Mouse (Mus musculus) intestine, embryonic 14.5 days (tissue): ENCODE results near the gene Xpa. TPM values are rescaled to one million over a fixed set of nuclear protein-coding genes. Genes with fewer than 3 reads are reported as not detected.

ENCODE experiments used
- ATAC-seq: fragments of 200-750 bp; cut with Nextera tagmentation; replicated peaks from 2 replicates; pipeline ENCODE4 v1.8.0; 2017; ENCODE audit warnings: low read depth, moderate number of reproducible peaks, moderate TSS enrichment, moderate library complexity; ENCODE audit not compliant: low FRiP score, low TSS enrichment
- DNase-seq: peaks from one replicate; pipeline ENCODE4 v3.0.0-alpha.2; 2018; ENCODE audit warnings: low spot score
- H3K27ac ChIP-seq: fragments of 300-500 bp; sonication (generic); 2 replicates; pipeline ENCODE4 v1.5.1; 2014; ENCODE audit warnings: low read depth, mild to moderate bottlenecking, control low read depth
- H3K27me3 ChIP-seq: fragments of 300-500 bp; sonication (generic); replicated peaks from 2 replicates; pipeline ENCODE4 v1.6.1; 2014; ENCODE audit warnings: low read length, control low read depth; ENCODE audit not compliant: control insufficient read depth, insufficient read depth
- H3K36me3 ChIP-seq: fragments of 300-500 bp; sonication (generic); 2 replicates; pipeline ENCODE4 v1.6.1; 2014; ENCODE audit warnings: low read length, control low read depth; ENCODE audit not compliant: control insufficient read depth, insufficient read depth
- H3K4me1 ChIP-seq: fragments of 300-500 bp; sonication (generic); replicated peaks from 2 replicates; pipeline ENCODE4 v1.6.1; 2014; ENCODE audit warnings: low read length, control low read depth, mixed read lengths; ENCODE audit not compliant: control insufficient read depth, insufficient read depth
- H3K4me2 ChIP-seq: fragments of 300-500 bp; sonication (generic); 2 replicates; pipeline ENCODE4 v1.6.1; 2014; ENCODE audit warnings: low read length
- H3K4me3 ChIP-seq: fragments of 300-500 bp; sonication (generic); 2 replicates; pipeline ENCODE4 v1.5.1; 2014; ENCODE audit warnings: low read depth, low read length, control low read depth, mixed read lengths
- H3K9ac ChIP-seq: fragments of 300-500 bp; sonication (generic); 2 replicates; pipeline ENCODE4 v1.6.1; 2014; ENCODE audit warnings: mild to moderate bottlenecking, low read length
- H3K9me3 ChIP-seq: fragments of 300-500 bp; sonication (generic); 2 replicates; pipeline ENCODE4 v1.6.1; 2016; ENCODE audit warnings: low read length, control low read depth; ENCODE audit not compliant: control insufficient read depth
- WGBS: fragments of 180-500 bp; shearing (Covaris S2); extraction: QIAGEN DNeasy Blood & Tissue Kit; methylation state at CpG from one replicate; pipeline ENCODE4 v1.1.7; 2014; 5-methylcytosine and 5-hydroxymethylcytosine counted together
- polyA plus RNA-seq: library from polyadenylated mRNA; unstranded; fragments of >200 nt; fragmentation: Nextera tagmentation; extraction: Ambion mirVana; gene quantifications from 2 replicates; pipeline ENCODE4 v1.2.1, GENCODE M21; 2014

Xpa gene
- polyA plus RNA-seq, 1 experiment from 2014 or later, result 22.1 TPM

DNA sequence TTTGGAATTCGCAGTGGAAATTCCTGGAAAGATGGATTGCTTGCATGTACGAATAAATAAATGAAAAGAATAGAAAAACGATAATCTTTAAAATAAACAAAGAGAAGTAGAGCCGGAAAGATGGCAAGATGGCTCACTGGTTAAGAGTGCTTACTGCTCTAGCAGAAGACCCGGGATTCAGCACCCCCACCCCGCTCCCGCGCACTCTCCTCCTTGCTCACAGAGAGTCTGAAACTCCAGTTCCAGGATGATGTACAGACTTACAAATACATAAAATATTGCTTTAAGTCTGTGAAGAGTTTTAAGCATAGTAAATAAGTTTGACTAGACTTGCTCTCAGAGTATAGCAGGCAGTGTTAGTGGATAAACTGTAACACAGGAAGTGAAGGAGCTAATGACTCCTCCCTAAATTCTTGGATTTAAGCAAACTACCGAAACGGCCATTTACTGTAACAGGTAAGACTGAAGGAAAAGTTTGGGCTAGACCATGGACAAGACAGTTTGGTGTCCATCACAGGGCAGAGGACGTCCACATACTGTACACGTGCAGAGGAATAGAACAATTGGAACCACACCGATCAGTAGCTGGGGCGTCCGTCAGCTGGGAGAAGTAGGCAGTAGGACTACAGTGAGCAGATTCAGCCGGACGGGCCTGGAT lies 58.4 kb downstream of the Xpa start:
- DNase-seq, result peak; percentile 65
- peak overlapping the region; percentile 93 for H3K9ac ChIP-seq

DNA sequence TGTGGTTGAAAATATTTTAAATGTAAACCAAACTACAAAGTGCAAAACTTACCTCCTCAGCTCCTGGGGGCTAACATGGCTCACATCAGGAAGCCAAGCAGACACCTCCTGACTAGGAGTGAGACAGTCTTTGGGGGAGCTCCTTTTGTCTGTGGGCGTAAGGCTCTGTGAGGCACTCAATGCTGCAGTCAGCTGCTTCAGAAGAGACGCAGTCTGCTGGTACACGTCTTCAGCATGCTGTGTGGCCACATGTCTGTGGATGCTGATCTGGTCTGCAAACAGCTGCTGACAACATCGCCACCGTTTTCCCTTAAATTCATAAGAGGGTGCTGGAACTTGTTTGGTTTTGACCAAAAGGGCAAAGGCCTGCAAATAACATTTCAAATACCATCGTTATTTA lies 64.3 kb downstream of the Xpa start:
- H3K9me3 ChIP-seq, result no peaks in the 10 kb centered on the region
- no peak overlapping the region for H3K4me2 ChIP-seq
- H3K4me1 ChIP-seq, result peaks cover 3% of the 10 kb centered on the region
- 87% methylated on average over 6 of the region's 6 CpGs for WGBS
- H3K4me3 ChIP-seq, result no peak overlapping the region
- no peaks in the 10 kb centered on the region for H3K27me3 ChIP-seq
- ATAC-seq (no peak), DNase-seq (no peak)
- H3K9ac ChIP-seq, result no peak overlapping the region
- H3K36me3 ChIP-seq, result peaks cover 84% of the 10 kb centered on the region
- no peak overlapping the region for H3K27ac ChIP-seq

More for the DNA sequence above, 58.4 kb downstream of the Xpa start:
- Histone ChIP-seq H3K9me3 (no peaks in the 10 kb centered on the region), H3K36me3 (peaks cover 32% of the 10 kb centered on the region), H3K4me2 (peak overlapping the region; percentile 83), H3K4me1 (peaks cover 22% of the 10 kb centered on the region), H3K27me3 (no peaks in the 10 kb centered on the region), H3K4me3 (peak overlapping the region; percentile 96), H3K27ac (peak overlapping the region; percentile 99)
- ATAC-seq, result peak; percentile 78
- WGBS, result 4% methylated on average over 17 of the region's 17 CpGs

DNA sequence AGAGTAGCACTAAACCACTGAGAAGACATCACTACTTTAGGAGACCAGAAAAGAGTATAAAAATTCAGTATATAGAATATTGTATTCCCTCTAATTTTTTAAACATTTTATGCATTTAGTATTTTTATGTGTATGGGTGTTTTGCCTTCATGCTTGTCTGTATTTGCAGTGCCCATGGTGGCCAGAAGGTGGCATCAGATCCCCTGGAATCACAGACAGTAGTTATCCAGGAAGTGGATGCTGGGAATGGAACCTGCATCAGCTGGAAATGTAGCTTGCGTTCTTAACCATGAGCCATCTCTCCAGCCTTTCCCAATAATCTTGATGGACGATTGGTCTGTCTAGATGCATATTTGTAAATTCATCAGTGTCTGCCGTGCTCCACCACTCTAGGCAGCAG lies 65.9 kb downstream of the Xpa start:
- Histone ChIP-seq H3K9ac (no peak overlapping the region), H3K36me3 (peaks cover 89% of the 10 kb centered on the region), H3K9me3 (no peaks in the 10 kb centered on the region), H3K4me1 (no peaks in the 10 kb centered on the region), H3K4me3 (no peak overlapping the region), H3K27ac (no peak overlapping the region), H3K4me2 (no peak overlapping the region), H3K27me3 (no peaks in the 10 kb centered on the region)
- ATAC-seq (no peak), DNase-seq (peak; percentile 77)
- 82% methylated on average over 3 of the region's 3 CpGs for WGBS

DNA sequence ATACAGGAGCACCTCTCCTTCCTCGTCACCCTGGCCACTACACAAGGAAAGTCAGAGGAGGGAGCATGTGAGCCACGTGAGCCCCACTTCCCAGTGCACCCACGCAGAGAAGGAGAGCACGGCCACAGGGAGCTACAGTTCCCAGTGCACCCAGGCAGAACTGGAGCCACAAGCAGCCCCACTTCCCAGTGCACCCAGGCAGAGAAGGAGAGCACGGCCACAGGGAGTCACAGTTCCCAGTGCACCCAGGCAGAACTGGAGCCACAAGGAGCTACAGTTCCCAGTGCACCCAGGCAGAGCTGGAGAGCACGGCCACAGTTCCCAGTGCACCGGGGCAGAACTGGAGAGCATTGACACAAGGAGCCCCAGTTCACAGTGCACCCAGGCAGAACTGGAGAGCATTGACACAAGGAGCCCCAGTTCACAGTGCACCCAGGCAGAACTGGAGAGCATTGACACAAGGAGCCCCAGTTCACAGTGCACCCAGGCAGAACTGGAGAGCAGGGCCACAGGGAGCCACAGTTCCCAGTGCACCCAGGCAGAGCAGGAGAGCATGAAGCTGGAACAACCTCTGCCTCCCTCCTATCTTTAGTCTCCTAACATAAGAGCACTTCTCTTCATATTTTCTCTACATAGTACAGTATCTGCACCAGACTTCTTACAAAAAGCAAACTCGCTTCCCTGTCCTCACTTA lies 66.7 kb downstream of the Xpa start:
- DNase-seq (no peak), ATAC-seq (no peak)
- H3K36me3 ChIP-seq, result peaks cover 89% of the 10 kb centered on the region
- H3K4me1 ChIP-seq, result no peaks in the 10 kb centered on the region
- no peak overlapping the region for H3K27ac ChIP-seq
- H3K9me3 ChIP-seq, result no peaks in the 10 kb centered on the region
- H3K4me3 ChIP-seq, result no peak overlapping the region
- H3K4me2 ChIP-seq, result no peak overlapping the region
- no peak overlapping the region for H3K9ac ChIP-seq
- H3K27me3 ChIP-seq, result no peaks in the 10 kb centered on the region
- WGBS, result 87% methylated on average over 8 of the region's 8 CpGs

DNA sequence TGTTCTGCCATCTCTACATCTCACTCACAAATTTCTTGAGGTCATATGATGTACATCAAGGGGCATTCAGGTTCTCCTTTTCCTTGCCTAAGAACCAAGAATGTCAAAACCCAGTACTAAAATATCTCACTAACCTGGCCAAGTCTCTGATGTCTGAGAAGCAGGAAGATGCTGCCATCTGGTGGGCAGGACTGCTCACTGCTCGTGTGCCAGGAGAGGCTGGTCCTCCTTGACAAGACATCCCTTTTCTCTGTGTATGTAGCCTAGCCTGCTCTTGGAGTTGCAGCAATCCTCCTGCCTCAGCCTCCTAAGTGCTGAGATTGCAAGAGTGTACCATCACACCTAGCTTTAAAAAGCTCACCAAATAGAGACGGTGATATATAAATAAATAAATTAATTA lies 69.6 kb downstream of the Xpa start:
- Histone ChIP-seq H3K4me3 (no peak overlapping the region), H3K27ac (no peak overlapping the region), H3K4me2 (no peak overlapping the region), H3K36me3 (peaks cover 89% of the 10 kb centered on the region), H3K9me3 (no peaks in the 10 kb centered on the region), H3K9ac (no peak overlapping the region), H3K27me3 (no peaks in the 10 kb centered on the region), H3K4me1 (no peaks in the 10 kb centered on the region)
- DNase-seq, result peak; percentile 82
- peak; percentile 36; the same call in 1 of the 2 replicates for ATAC-seq
- WGBS, result 43% methylated on average over 2 of the region's 2 CpGs

DNA sequence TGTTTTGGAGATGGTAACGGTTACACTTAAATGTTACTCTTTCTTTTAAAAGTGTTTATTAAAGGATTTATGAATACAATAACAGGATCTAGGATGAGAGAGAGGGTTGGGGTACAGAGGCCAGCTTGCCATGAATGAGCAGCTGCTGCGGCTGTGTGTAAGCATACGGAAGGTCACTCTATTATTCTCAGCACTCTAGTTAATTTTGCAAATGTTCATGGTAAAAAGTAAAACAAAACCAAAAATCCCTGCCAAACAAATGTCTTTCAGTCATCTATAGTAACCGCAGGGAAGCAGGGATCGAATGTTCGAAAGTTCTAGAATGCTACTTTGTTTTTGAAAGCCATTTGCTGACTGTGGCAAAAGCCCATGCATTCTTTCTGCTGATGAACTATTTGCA lies 72.8 kb downstream of the Xpa start:
- no peak overlapping the region for H3K27ac ChIP-seq
- 85% methylated on average over 6 of the region's 6 CpGs for WGBS
- H3K4me3 ChIP-seq, result no peak overlapping the region
- no peaks in the 10 kb centered on the region for H3K4me1 ChIP-seq
- no peak overlapping the region for H3K4me2 ChIP-seq
- no peaks in the 10 kb centered on the region for H3K9me3 ChIP-seq
- no peak overlapping the region for H3K9ac ChIP-seq
- no peak for ATAC-seq
- no peaks in the 10 kb centered on the region for H3K27me3 ChIP-seq
- peaks cover 90% of the 10 kb centered on the region for H3K36me3 ChIP-seq
- DNase-seq, result no peak

DNA sequence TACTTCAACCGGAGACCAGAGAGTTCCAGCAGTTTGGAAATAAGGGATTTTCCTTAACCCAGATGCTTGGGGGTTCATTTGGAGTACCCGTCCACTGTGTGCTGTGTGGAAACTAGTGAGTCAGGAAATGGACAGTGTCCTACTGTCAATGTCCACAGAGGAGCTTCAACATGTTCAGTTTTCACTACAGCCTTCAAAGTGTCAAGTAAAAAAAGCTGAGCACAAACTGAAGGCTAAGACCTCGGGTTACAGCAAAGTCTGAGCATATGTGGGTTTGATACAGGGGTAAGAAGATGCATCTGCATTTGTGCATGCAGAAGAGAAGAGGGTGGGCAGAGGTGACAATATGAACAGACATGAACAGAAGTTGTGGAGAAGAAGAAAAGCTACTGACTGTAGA lies 75.3 kb downstream of the Xpa start:
- Histone ChIP-seq H3K36me3 (peaks cover 100% of the 10 kb centered on the region), H3K27me3 (no peaks in the 10 kb centered on the region)
- 83% methylated on average over 3 of the region's 3 CpGs for whole genome bisulfite sequencing

DNA sequence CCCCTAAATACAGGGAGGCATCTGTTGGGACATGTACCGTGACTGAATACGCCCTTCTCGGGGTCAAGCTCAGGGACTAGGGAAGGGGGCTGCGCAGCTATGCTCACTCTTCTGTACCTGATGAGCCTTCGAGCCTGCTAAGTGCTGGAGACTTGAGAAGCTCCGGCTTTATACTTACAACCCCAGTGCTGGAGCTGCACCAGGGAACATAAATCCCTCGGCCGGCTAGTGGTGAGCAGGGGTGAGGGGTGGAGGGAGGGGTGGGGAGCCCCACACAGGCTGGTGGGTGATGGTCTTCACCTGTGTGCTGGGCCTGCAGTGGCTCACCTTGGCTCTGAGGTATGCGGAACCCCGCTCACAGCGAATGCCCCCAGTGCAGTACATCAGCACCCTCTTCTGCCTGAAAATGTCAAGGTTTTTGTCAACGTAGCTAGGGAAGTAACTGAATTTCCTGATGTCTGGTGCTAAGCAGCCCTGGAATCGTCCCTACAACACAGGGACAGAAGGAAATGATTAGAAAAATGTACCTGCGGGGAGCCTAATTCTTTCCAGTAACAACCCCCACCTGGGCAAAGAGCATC lies 76.5 kb downstream of the Xpa start:
- Histone ChIP-seq H3K4me1 (no peaks in the 10 kb centered on the region), H3K4me3 (no peak overlapping the region), H3K36me3 (peaks cover 100% of the 10 kb centered on the region), H3K9me3 (no peaks in the 10 kb centered on the region), H3K27ac (no peak overlapping the region), H3K27me3 (no peaks in the 10 kb centered on the region), H3K9ac (no peak overlapping the region), H3K4me2 (no peak overlapping the region)
- DNase-seq (no peak), ATAC-seq (no peak)
- WGBS, result 89% methylated on average over 14 of the region's 14 CpGs

More for the DNA sequence above, 75.3 kb downstream of the Xpa start:
- H3K9ac ChIP-seq, result no peak overlapping the region
- no peaks in the 10 kb centered on the region for H3K4me1 ChIP-seq
- H3K9me3 ChIP-seq, result no peaks in the 10 kb centered on the region
- DNase-seq, result no peak
- no peak overlapping the region for H3K4me3 ChIP-seq
- no peak overlapping the region for H3K4me2 ChIP-seq
- ATAC-seq, result no peak
- no peak overlapping the region for H3K27ac ChIP-seq
